Mouse (Mus musculus): ENCODE data around the gene Strn. TPM values are rescaled to one million over a fixed set of nuclear protein-coding genes. Genes with fewer than 3 reads are reported as not detected.

Gene Strn
- polyA plus RNA-seq, 1 experiment from 2014 or later = 12.5 TPM

GRCm38 (mm10) chr17:78664962-78665545 lies 71.9 kb downstream of the Strn start:
- Histone ChIP-seq H3K4me3 (ENCODE audit: low read depth, low read length) (no peak overlapping the region), H3K27me3 (ENCODE audit: control insufficient read depth, insufficient read depth, low read length) (no peaks in the 10 kb centered on the region), H3K27ac (ENCODE audit: low read depth, low read length) (no peak overlapping the region), H3K4me1 (ENCODE audit: control insufficient read depth, insufficient read depth, low read length) (no peaks in the 10 kb centered on the region; the same call in 1 of the 2 replicates), H3K9ac (ENCODE audit: low read depth, low read length) (no peak overlapping the region), H3K4me2 (no peak overlapping the region), H3K9me3 (replicated peaks; ENCODE audit: control insufficient read depth, low read length) (peaks cover under 1% of the 10 kb centered on the region; the same call in 1 of the 2 replicates), H3K36me3 (ENCODE audit: control insufficient read depth, insufficient read depth, low read length) (peaks cover 41% of the 10 kb centered on the region)
- no peak for ATAC-seq (replicated peaks; ENCODE audit: insufficient number of reproducible peaks, low FRiP score, low TSS enrichment)
- WGBS (ENCODE audit: insufficient replicate concordance) = 73% methylated on average over 9 of the region's 9 CpGs

- peaks cover under 1% of the 10 kb centered on the region; the same call in 1 of the 2 replicates for H3K9me3 ChIP-seq (replicated peaks; ENCODE audit: control insufficient read depth, low read length)
- no peak overlapping the region for H3K27ac ChIP-seq (ENCODE audit: low read depth, low read length)
- no peak overlapping the region for H3K4me3 ChIP-seq (ENCODE audit: low read depth, low read length)
- no peaks in the 10 kb centered on the region for H3K4me1 ChIP-seq (ENCODE audit: control insufficient read depth, insufficient read depth, low read length)
- H3K27me3 ChIP-seq (ENCODE audit: control insufficient read depth, insufficient read depth, low read length) = no peaks in the 10 kb centered on the region
- 85% methylated on average over 10 of the region's 10 CpGs for WGBS (ENCODE audit: insufficient replicate concordance)
- peaks cover 21% of the 10 kb centered on the region for H3K36me3 ChIP-seq (ENCODE audit: control insufficient read depth, insufficient read depth, low read length)
- ATAC-seq (replicated peaks; ENCODE audit: insufficient number of reproducible peaks, low FRiP score, low TSS enrichment) = no peak
- H3K4me2 ChIP-seq = no peak overlapping the region
- H3K9ac ChIP-seq (ENCODE audit: low read depth, low read length) = no peak overlapping the region
Measured at GRCm38 (mm10) chr17:78654841-78655240, 82.2 kb downstream of the Strn start.

GRCm38 (mm10) chr17:78643853-78644475 lies 93.0 kb downstream of the Strn start:
- H3K9ac ChIP-seq (ENCODE audit: low read depth, low read length) = no peak overlapping the region
- ATAC-seq (replicated peaks; ENCODE audit: insufficient number of reproducible peaks, low FRiP score, low TSS enrichment) = no peak
- H3K9me3 ChIP-seq (replicated peaks; ENCODE audit: control insufficient read depth, low read length) = no peaks in the 10 kb centered on the region
- H3K36me3 ChIP-seq (ENCODE audit: control insufficient read depth, insufficient read depth, low read length) = peaks cover 6% of the 10 kb centered on the region; the same call in 1 of the 2 replicates
- 0 out of 2 replicates have a peak, but pooled peaks cover 2% of the 10 kb centered on the region for H3K4me1 ChIP-seq (ENCODE audit: control insufficient read depth, insufficient read depth, low read length)
- no peaks in the 10 kb centered on the region for H3K27me3 ChIP-seq (ENCODE audit: control insufficient read depth, insufficient read depth, low read length)
- 87% methylated on average over 17 of the region's 17 CpGs for WGBS (ENCODE audit: insufficient replicate concordance)
- no peak overlapping the region for H3K4me2 ChIP-seq
- H3K4me3 ChIP-seq (ENCODE audit: low read depth, low read length) = no peak overlapping the region
- H3K27ac ChIP-seq (ENCODE audit: low read depth, low read length) = no peak overlapping the region

- 89% methylated on average over 4 of the region's 4 CpGs for WGBS (ENCODE audit: insufficient replicate concordance)
- Histone ChIP-seq H3K27me3 (ENCODE audit: control insufficient read depth, insufficient read depth, low read length) (no peaks in the 10 kb centered on the region), H3K36me3 (ENCODE audit: control insufficient read depth, insufficient read depth, low read length) (no peaks in the 10 kb centered on the region), H3K27ac (ENCODE audit: low read depth, low read length) (no peak overlapping the region), H3K4me2 (no peak overlapping the region), H3K9ac (ENCODE audit: low read depth, low read length) (no peak overlapping the region), H3K9me3 (replicated peaks; ENCODE audit: control insufficient read depth, low read length) (no peaks in the 10 kb centered on the region), H3K4me1 (ENCODE audit: control insufficient read depth, insufficient read depth, low read length) (0 out of 2 replicates have a peak, but pooled peaks cover 2% of the 10 kb centered on the region), H3K4me3 (ENCODE audit: low read depth, low read length) (no peak overlapping the region)
- no peak for ATAC-seq (replicated peaks; ENCODE audit: insufficient number of reproducible peaks, low FRiP score, low TSS enrichment)
Measured at GRCm38 (mm10) chr17:78642259-78642658, 94.7 kb downstream of the Strn start.

GRCm38 (mm10) chr17:78640387-78640786 lies 96.6 kb downstream of the Strn start:
- Histone ChIP-seq H3K36me3 (ENCODE audit: control insufficient read depth, insufficient read depth, low read length) (no peaks in the 10 kb centered on the region), H3K4me1 (ENCODE audit: control insufficient read depth, insufficient read depth, low read length) (0 out of 2 replicates have a peak, but pooled peaks cover 2% of the 10 kb centered on the region), H3K9me3 (replicated peaks; ENCODE audit: control insufficient read depth, low read length) (no peaks in the 10 kb centered on the region), H3K4me2 (no peak overlapping the region), H3K9ac (ENCODE audit: low read depth, low read length) (no peak overlapping the region), H3K27ac (ENCODE audit: low read depth, low read length) (no peak overlapping the region), H3K4me3 (ENCODE audit: low read depth, low read length) (no peak overlapping the region), H3K27me3 (ENCODE audit: control insufficient read depth, insufficient read depth, low read length) (no peaks in the 10 kb centered on the region)
- ATAC-seq (replicated peaks; ENCODE audit: insufficient number of reproducible peaks, low FRiP score, low TSS enrichment) = no peak
- WGBS (ENCODE audit: insufficient replicate concordance) = 89% methylated on average over 3 of the region's 3 CpGs

GRCm38 (mm10) chr17:78639099-78639498 lies 97.9 kb downstream of the Strn start:
- Histone ChIP-seq H3K4me3 (ENCODE audit: low read depth, low read length) (no peak overlapping the region), H3K27me3 (ENCODE audit: control insufficient read depth, insufficient read depth, low read length) (no peaks in the 10 kb centered on the region), H3K9me3 (replicated peaks; ENCODE audit: control insufficient read depth, low read length) (no peaks in the 10 kb centered on the region), H3K9ac (ENCODE audit: low read depth, low read length) (no peak overlapping the region), H3K4me2 (no peak overlapping the region), H3K4me1 (ENCODE audit: control insufficient read depth, insufficient read depth, low read length) (0 out of 2 replicates have a peak, but pooled peaks cover 2% of the 10 kb centered on the region), H3K36me3 (ENCODE audit: control insufficient read depth, insufficient read depth, low read length) (no peaks in the 10 kb centered on the region), H3K27ac (ENCODE audit: low read depth, low read length) (no peak overlapping the region)
- ATAC-seq (replicated peaks; ENCODE audit: insufficient number of reproducible peaks, low FRiP score, low TSS enrichment) = no peak
- WGBS (ENCODE audit: insufficient replicate concordance) = 66% methylated on average over 6 of the region's 6 CpGs

GRCm38 (mm10) chr17:78637140-78637539 lies 99.9 kb downstream of the Strn start:
- H3K27me3 ChIP-seq (ENCODE audit: control insufficient read depth, insufficient read depth, low read length) = no peaks in the 10 kb centered on the region

GRCm38 (mm10) chr17:78635616-78636015 lies 101.4 kb downstream of the Strn start:
- ATAC-seq (replicated peaks; ENCODE audit: insufficient number of reproducible peaks, low FRiP score, low TSS enrichment) = no peak

More at GRCm38 (mm10) chr17:78637140-78637539, 99.9 kb downstream of the Strn start:
- Histone ChIP-seq H3K9ac (ENCODE audit: low read depth, low read length) (no peak overlapping the region), H3K9me3 (replicated peaks; ENCODE audit: control insufficient read depth, low read length) (no peaks in the 10 kb centered on the region), H3K36me3 (ENCODE audit: control insufficient read depth, insufficient read depth, low read length) (no peaks in the 10 kb centered on the region), H3K4me1 (ENCODE audit: control insufficient read depth, insufficient read depth, low read length) (0 out of 2 replicates have a peak, but pooled peaks cover 2% of the 10 kb centered on the region), H3K27ac (ENCODE audit: low read depth, low read length) (no peak overlapping the region), H3K4me2 (no peak overlapping the region), H3K4me3 (ENCODE audit: low read depth, low read length) (no peak overlapping the region)
- WGBS (ENCODE audit: insufficient replicate concordance) = 87% methylated on average over 7 of the region's 7 CpGs
- no peak for ATAC-seq (replicated peaks; ENCODE audit: insufficient number of reproducible peaks, low FRiP score, low TSS enrichment)

More at GRCm38 (mm10) chr17:78635616-78636015, 101.4 kb downstream of the Strn start:
- no peak overlapping the region for H3K4me3 ChIP-seq (ENCODE audit: low read depth, low read length)
- H3K36me3 ChIP-seq (ENCODE audit: control insufficient read depth, insufficient read depth, low read length) = no peaks in the 10 kb centered on the region
- H3K9ac ChIP-seq (ENCODE audit: low read depth, low read length) = no peak overlapping the region
- H3K27me3 ChIP-seq (ENCODE audit: control insufficient read depth, insufficient read depth, low read length) = no peaks in the 10 kb centered on the region
- H3K9me3 ChIP-seq (replicated peaks; ENCODE audit: control insufficient read depth, low read length) = no peaks in the 10 kb centered on the region
- no peak overlapping the region for H3K4me2 ChIP-seq
- 65% methylated on average over 2 of the region's 2 CpGs for WGBS (ENCODE audit: insufficient replicate concordance)
- no peak overlapping the region for H3K27ac ChIP-seq (ENCODE audit: low read depth, low read length)
- H3K4me1 ChIP-seq (ENCODE audit: control insufficient read depth, insufficient read depth, low read length) = 0 out of 2 replicates have a peak, but pooled peaks cover 2% of the 10 kb centered on the region

All from heart, embryonic 11.5 days (tissue).